In the genomic region with DNA sequence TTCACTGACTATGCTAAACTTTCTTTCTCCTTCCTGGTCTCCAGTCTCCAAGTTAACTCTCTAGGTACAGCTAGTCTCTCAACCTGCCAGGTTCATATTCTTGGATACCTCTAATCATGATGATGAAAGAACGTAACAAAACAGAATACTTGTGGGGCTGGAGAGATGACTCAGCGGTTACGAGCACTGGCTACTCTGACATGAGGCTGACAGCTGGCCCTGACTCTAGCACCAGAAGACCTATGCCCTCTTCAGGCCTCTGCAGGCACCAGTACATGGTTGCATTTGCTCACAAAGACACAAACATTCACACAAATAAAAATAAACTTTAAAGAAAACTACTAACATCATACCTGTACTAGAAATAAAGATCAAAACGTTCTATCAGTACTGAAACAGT, we compare ENCODE assay signal across 17 mouse cellular contexts.
"Had no signal": no experiment of that assay in that cellular context is flagged by ENCODE, and none has a peak within 500 bp of the region (broad histone marks: within the 10 kb centered on the region; RNA-seq: fewer than 3 reads in every experiment).

No protein-coding gene starts in this region.

- H3K36me3 ChIP-seq: limb, embryonic 12.5 days; midbrain, embryonic 15.5 days; neural tube, embryonic 13.5 days had no signal

- H3K9ac ChIP-seq: limb, embryonic 12.5 days; liver, embryonic 14.5 days; lung, embryonic 14.5 days; midbrain, embryonic 15.5 days; neural tube, embryonic 13.5 days had no signal

- H3K9me3 ChIP-seq: limb, embryonic 12.5 days; megakaryocyte, embryonic 14.5 days; midbrain, embryonic 15.5 days; neural tube, embryonic 13.5 days had no signal

- H3K4me1 ChIP-seq: limb, embryonic 12.5 days; midbrain, embryonic 15.5 days; neural tube, embryonic 13.5 days had no signal

- DNase-seq: kidney, postnatal 10 days; kidney, postnatal 4 days; lung, embryonic 14.5 days; lung, postnatal 14 days; retina, postnatal 1 day; right cerebral cortex, postnatal 4 days; spleen, adult 18-20 months; thymus, adult 18-20 months; thymus, postnatal 14 days had no signal

- H3K27ac ChIP-seq: layer of hippocampus, adult 2 months; limb, embryonic 12.5 days; liver, embryonic 14.5 days; macrophage; midbrain, embryonic 15.5 days; neural tube, embryonic 13.5 days had no signal

- H3K4me2 ChIP-seq: limb, embryonic 12.5 days; lung, embryonic 14.5 days; midbrain, embryonic 11.5 days; midbrain, embryonic 15.5 days; neural tube, embryonic 13.5 days had no signal

- ATAC-seq: midbrain, embryonic 15.5 days had no signal

- H3K4me3 ChIP-seq: layer of hippocampus, adult 2 months; limb, embryonic 12.5 days; megakaryocyte, embryonic 14.5 days; midbrain, embryonic 15.5 days; neural tube, embryonic 13.5 days had no signal

- H3K27me3 ChIP-seq: limb, embryonic 12.5 days; megakaryocyte, embryonic 14.5 days; midbrain, embryonic 15.5 days; neural tube, embryonic 13.5 days had no signal
